Mouse (Mus musculus): ENCODE data around the gene Exoc6b. TPM values are rescaled to one million over a fixed set of nuclear protein-coding genes. Genes with fewer than 3 reads are reported as not detected.
"Not testable (repeated sequence)": the region's sequence is repeated elsewhere in the genome, so short reads cannot be mapped to it uniquely, and the experiment has no call there.

Gene Exoc6b
- total and polyA plus RNA-seq, 2 experiments, result 2.3 to 6.1 TPM

GRCm38 (mm10) chr6:84616586-84616985, 452.7 kb downstream of the Exoc6b start:
- Histone ChIP-seq H3K9ac (ENCODE audit: low read depth, low read length) (no peak overlapping the region), H3K27me3 (ENCODE audit: control insufficient read depth, insufficient read depth, low read length) (no peaks in the 10 kb centered on the region), H3K27ac (replicated peaks; ENCODE audit: insufficient read depth, low read depth, low read length) (no peak overlapping the region), H3K79me2 (ENCODE audit: control insufficient read depth, insufficient read depth, low read length) (no peaks in the 10 kb centered on the region), H3K4me1 (ENCODE audit: control insufficient read depth, insufficient read depth, low read length) (no peaks in the 10 kb centered on the region), H3K36me3 (ENCODE audit: control insufficient read depth, insufficient read depth, low read length) (0 out of 2 replicates have a peak, but pooled peaks cover 4% of the 10 kb centered on the region), H3K4me3 (ENCODE audit: insufficient read depth, low read depth, low read length) (no peak overlapping the region)
- no peak for DNase-seq (ENCODE audit: extremely low read depth, low read depth, low spot score)
- 92% methylated on average over 1 of the region's 1 CpGs for WGBS
- TF ChIP-seq CTCF (IDR thresholded peaks at IDR 0.05; ENCODE audit: low read depth, low read length) (no peak), POLR2A (IDR thresholded peaks at IDR 0.05; ENCODE audit: extremely low read depth, insufficient read depth, low read length) (no peak)

- Histone ChIP-seq H3K36me3 (ENCODE audit: control insufficient read depth, insufficient read depth, low read length) (no peaks in the 10 kb centered on the region), H3K27ac (replicated peaks; ENCODE audit: insufficient read depth, low read depth, low read length) (no peak overlapping the region), H3K79me2 (ENCODE audit: control insufficient read depth, insufficient read depth, low read length) (no peaks in the 10 kb centered on the region), H3K27me3 (ENCODE audit: control insufficient read depth, insufficient read depth, low read length) (no peaks in the 10 kb centered on the region), H3K4me3 (ENCODE audit: insufficient read depth, low read depth, low read length) (no peak overlapping the region), H3K4me1 (ENCODE audit: control insufficient read depth, insufficient read depth, low read length) (no peaks in the 10 kb centered on the region), H3K9ac (ENCODE audit: low read depth, low read length) (no peak overlapping the region)
- no peak for TF ChIP-seq POLR2A (IDR thresholded peaks at IDR 0.05; ENCODE audit: extremely low read depth, insufficient read depth, low read length)
- no peak for TF ChIP-seq CTCF (IDR thresholded peaks at IDR 0.05; ENCODE audit: low read depth, low read length)
- no peak for DNase-seq (ENCODE audit: extremely low read depth, low read depth, low spot score)
- 88% methylated on average over 3 of the region's 3 CpGs for WGBS
Observed at GRCm38 (mm10) chr6:84613561-84613960, 455.8 kb downstream of the Exoc6b start.

- no peak overlapping the region for H3K9ac ChIP-seq (ENCODE audit: low read depth, low read length)
- DNase-seq (ENCODE audit: extremely low read depth, low read depth, low spot score), result no peak
- no peaks in the 10 kb centered on the region for H3K27me3 ChIP-seq (ENCODE audit: control insufficient read depth, insufficient read depth, low read length)
- H3K36me3 ChIP-seq (ENCODE audit: control insufficient read depth, insufficient read depth, low read length), result no peaks in the 10 kb centered on the region
- TF ChIP-seq CTCF (IDR thresholded peaks at IDR 0.05; ENCODE audit: low read depth, low read length) (no peak), POLR2A (IDR thresholded peaks at IDR 0.05; ENCODE audit: extremely low read depth, insufficient read depth, low read length) (no peak)
- H3K4me3 ChIP-seq (ENCODE audit: insufficient read depth, low read depth, low read length), result no peak overlapping the region
- H3K79me2 ChIP-seq (ENCODE audit: control insufficient read depth, insufficient read depth, low read length), result no peaks in the 10 kb centered on the region
- no peaks in the 10 kb centered on the region for H3K4me1 ChIP-seq (ENCODE audit: control insufficient read depth, insufficient read depth, low read length)
- 42% methylated on average over 1 of the region's 1 CpGs for WGBS
- H3K27ac ChIP-seq (replicated peaks; ENCODE audit: insufficient read depth, low read depth, low read length), result no peak overlapping the region
Observed at GRCm38 (mm10) chr6:84601136-84601889, 468.0 kb downstream of the Exoc6b start.

- H3K4me3 ChIP-seq (ENCODE audit: insufficient read depth, low read depth, low read length); H3K4me1 ChIP-seq (ENCODE audit: control insufficient read depth, insufficient read depth, low read length); H3K79me2 ChIP-seq (ENCODE audit: control insufficient read depth, insufficient read depth, low read length); H3K36me3 ChIP-seq (ENCODE audit: control insufficient read depth, insufficient read depth, low read length); H3K9ac ChIP-seq (ENCODE audit: low read depth, low read length); H3K27ac ChIP-seq (replicated peaks; ENCODE audit: insufficient read depth, low read depth, low read length); DNase-seq (ENCODE audit: extremely low read depth, low read depth, low spot score); H3K27me3 ChIP-seq (ENCODE audit: control insufficient read depth, insufficient read depth, low read length): not testable (repeated sequence)
- 91% methylated on average over 3 of the region's 3 CpGs for WGBS
Observed at GRCm38 (mm10) chr6:84599296-84599695, 470.0 kb downstream of the Exoc6b start.

GRCm38 (mm10) chr6:84598725-84599124, 470.6 kb downstream of the Exoc6b start:
- Histone ChIP-seq H3K27me3 (ENCODE audit: control insufficient read depth, insufficient read depth, low read length) (no peaks in the 10 kb centered on the region), H3K27ac (replicated peaks; ENCODE audit: insufficient read depth, low read depth, low read length) (no peak overlapping the region), H3K36me3 (ENCODE audit: control insufficient read depth, insufficient read depth, low read length) (no peaks in the 10 kb centered on the region), H3K9ac (ENCODE audit: low read depth, low read length) (no peak overlapping the region), H3K4me1 (ENCODE audit: control insufficient read depth, insufficient read depth, low read length) (no peaks in the 10 kb centered on the region), H3K4me3 (ENCODE audit: insufficient read depth, low read depth, low read length) (no peak overlapping the region), H3K79me2 (ENCODE audit: control insufficient read depth, insufficient read depth, low read length) (no peaks in the 10 kb centered on the region)
- TF ChIP-seq CTCF (IDR thresholded peaks at IDR 0.05; ENCODE audit: low read depth, low read length) (no peak), POLR2A (IDR thresholded peaks at IDR 0.05; ENCODE audit: extremely low read depth, insufficient read depth, low read length) (no peak)
- WGBS, result 90% methylated on average over 3 of the region's 3 CpGs
- no peak for DNase-seq (ENCODE audit: extremely low read depth, low read depth, low spot score)

GRCm38 (mm10) chr6:84594626-84595025, 474.7 kb downstream of the Exoc6b start:
- TF ChIP-seq POLR2A (IDR thresholded peaks at IDR 0.05; ENCODE audit: extremely low read depth, insufficient read depth, low read length), result no peak
- no peak for TF ChIP-seq CTCF (IDR thresholded peaks at IDR 0.05; ENCODE audit: low read depth, low read length)
- H3K9ac ChIP-seq (ENCODE audit: low read depth, low read length), result no peak overlapping the region
- H3K27me3 ChIP-seq (ENCODE audit: control insufficient read depth, insufficient read depth, low read length), result no peaks in the 10 kb centered on the region
- no peaks in the 10 kb centered on the region for H3K79me2 ChIP-seq (ENCODE audit: control insufficient read depth, insufficient read depth, low read length)
- WGBS, result 80% methylated on average over 3 of the region's 3 CpGs
- no peaks in the 10 kb centered on the region for H3K4me1 ChIP-seq (ENCODE audit: control insufficient read depth, insufficient read depth, low read length)
- DNase-seq (ENCODE audit: extremely low read depth, low read depth, low spot score), result no peak
- H3K27ac ChIP-seq (replicated peaks; ENCODE audit: insufficient read depth, low read depth, low read length), result no peak overlapping the region
- no peak overlapping the region for H3K4me3 ChIP-seq (ENCODE audit: insufficient read depth, low read depth, low read length)
- no peaks in the 10 kb centered on the region for H3K36me3 ChIP-seq (ENCODE audit: control insufficient read depth, insufficient read depth, low read length)
